Mouse (Mus musculus): ENCODE measurements at regions not wholly inside any gene's neighbourhood (a gene's known extent, or its start where the extent isn't known, plus 50 kb on each side); places are given as distances from the start of the nearest gene placed in this dataset.
A peak's percentile ranks its signal among the peaks of the same experiment; 100 is the strongest.

GRCm38 (mm10) chr9:14081138-14081537, 193.7 kb upstream of the Sesn3 start:
- 32% methylated on average over 4 of the region's 4 CpGs for WGBS

GRCm38 (mm10) chr9:14086201-14086600, 188.7 kb upstream of the Sesn3 start:
- H3K4me3 ChIP-seq: no peak overlapping the region
- no peaks in the 10 kb centered on the region for H3K79me2 ChIP-seq (replicated peaks; ENCODE audit: control insufficient read depth, insufficient read depth, low read length)
- H3K36me3 ChIP-seq (ENCODE audit: control insufficient read depth, insufficient read depth, low read length): no peaks in the 10 kb centered on the region
- H3K4me1 ChIP-seq (ENCODE audit: control insufficient read depth, insufficient read depth, low read length): peaks cover 4% of the 10 kb centered on the region
- 49% methylated on average over 2 of the region's 2 CpGs for WGBS
- no peaks in the 10 kb centered on the region for H3K27me3 ChIP-seq (ENCODE audit: control insufficient read depth, insufficient read depth, low read length)
- intact Hi-C loops (cut with DNase I): no loop called here
- TF ChIP-seq POLR2A (IDR thresholded peaks at IDR 0.05; ENCODE audit: insufficient read depth, low read depth, low read length) (no peak), CTCF (IDR thresholded peaks at IDR 0.05) (no peak), EP300 (IDR thresholded peaks at IDR 0.05; ENCODE audit: insufficient read depth, low read depth, low read length) (no peak)
- H3K9ac ChIP-seq (ENCODE audit: low read depth, low read length): no peak overlapping the region
- DNase-seq: no peak
- H3K27ac ChIP-seq: no peak overlapping the region

More at GRCm38 (mm10) chr9:14081138-14081537, 193.7 kb upstream of the Sesn3 start:
- Histone ChIP-seq H3K4me1 (ENCODE audit: control insufficient read depth, insufficient read depth, low read length) (no peaks in the 10 kb centered on the region), H3K27ac (no peak overlapping the region), H3K4me3 (no peak overlapping the region), H3K36me3 (ENCODE audit: control insufficient read depth, insufficient read depth, low read length) (no peaks in the 10 kb centered on the region), H3K9ac (ENCODE audit: low read depth, low read length) (no peak overlapping the region), H3K27me3 (ENCODE audit: control insufficient read depth, insufficient read depth, low read length) (no peaks in the 10 kb centered on the region), H3K79me2 (replicated peaks; ENCODE audit: control insufficient read depth, insufficient read depth, low read length) (no peaks in the 10 kb centered on the region)
- intact Hi-C loops (cut with DNase I): no loop called here
- TF ChIP-seq CTCF (IDR thresholded peaks at IDR 0.05) (no peak), POLR2A (IDR thresholded peaks at IDR 0.05; ENCODE audit: insufficient read depth, low read depth, low read length) (no peak), EP300 (IDR thresholded peaks at IDR 0.05; ENCODE audit: insufficient read depth, low read depth, low read length) (no peak)
- DNase-seq: no peak

GRCm38 (mm10) chr9:14086611-14087010, 188.3 kb upstream of the Sesn3 start:
- no peak overlapping the region for H3K4me3 ChIP-seq
- 81% methylated on average over 3 of the region's 3 CpGs for WGBS
- H3K4me1 ChIP-seq (ENCODE audit: control insufficient read depth, insufficient read depth, low read length): peaks cover 4% of the 10 kb centered on the region
- H3K27ac ChIP-seq: no peak overlapping the region
- no peaks in the 10 kb centered on the region for H3K27me3 ChIP-seq (ENCODE audit: control insufficient read depth, insufficient read depth, low read length)
- intact Hi-C loops (cut with DNase I): no loop called here
- H3K9ac ChIP-seq (ENCODE audit: low read depth, low read length): no peak overlapping the region
- H3K36me3 ChIP-seq (ENCODE audit: control insufficient read depth, insufficient read depth, low read length): no peaks in the 10 kb centered on the region
- DNase-seq: no peak
- H3K79me2 ChIP-seq (replicated peaks; ENCODE audit: control insufficient read depth, insufficient read depth, low read length): no peaks in the 10 kb centered on the region
- no peak for TF ChIP-seq EP300 (IDR thresholded peaks at IDR 0.05; ENCODE audit: insufficient read depth, low read depth, low read length)
- TF ChIP-seq POLR2A (IDR thresholded peaks at IDR 0.05; ENCODE audit: insufficient read depth, low read depth, low read length): no peak
- no peak for TF ChIP-seq CTCF (IDR thresholded peaks at IDR 0.05)

GRCm38 (mm10) chr9:14087874-14088273, 187.0 kb upstream of the Sesn3 start:
- no peak overlapping the region for H3K4me3 ChIP-seq
- H3K36me3 ChIP-seq (ENCODE audit: control insufficient read depth, insufficient read depth, low read length): no peaks in the 10 kb centered on the region
- no peak for TF ChIP-seq CTCF (IDR thresholded peaks at IDR 0.05)
- H3K9ac ChIP-seq (ENCODE audit: low read depth, low read length): no peak overlapping the region
- no peaks in the 10 kb centered on the region for H3K79me2 ChIP-seq (replicated peaks; ENCODE audit: control insufficient read depth, insufficient read depth, low read length)
- WGBS: 67% methylated on average over 4 of the region's 4 CpGs
- peak in 1 of 2 experiments; percentile 13 for DNase-seq
- no peak overlapping the region for H3K27ac ChIP-seq
- intact Hi-C loops (cut with DNase I): loop anchor here (1.0 kb wide), 1 partner anchor 20 kb away; no protein-coding TSS in a partner anchor
- H3K4me1 ChIP-seq (ENCODE audit: control insufficient read depth, insufficient read depth, low read length): peaks cover 4% of the 10 kb centered on the region
- H3K27me3 ChIP-seq (ENCODE audit: control insufficient read depth, insufficient read depth, low read length): no peaks in the 10 kb centered on the region

- Histone ChIP-seq H3K9ac (ENCODE audit: low read depth, low read length) (0 out of 2 replicates have a peak overlapping the region, but pooled peaks have one; percentile 11), H3K27me3 (ENCODE audit: control insufficient read depth, insufficient read depth, low read length) (peaks cover 2% of the 10 kb centered on the region; the same call in 1 of the 2 replicates), H3K4me3 (no peak overlapping the region), H3K36me3 (ENCODE audit: control insufficient read depth, insufficient read depth, low read length) (no peaks in the 10 kb centered on the region), H3K4me1 (ENCODE audit: control insufficient read depth, insufficient read depth, low read length) (peaks cover 6% of the 10 kb centered on the region), H3K27ac (peak overlapping the region; percentile 31; the same call in 1 of the 2 replicates), H3K79me2 (replicated peaks; ENCODE audit: control insufficient read depth, insufficient read depth, low read length) (no peaks in the 10 kb centered on the region)
- TF ChIP-seq EP300 (IDR thresholded peaks at IDR 0.05; ENCODE audit: insufficient read depth, low read depth, low read length) (no peak), POLR2A (IDR thresholded peaks at IDR 0.05; ENCODE audit: insufficient read depth, low read depth, low read length) (no peak), CTCF (IDR thresholded peaks at IDR 0.05) (no peak)
- 46% methylated on average over 8 of the region's 8 CpGs for WGBS
- peak; percentile 55 to 79 for DNase-seq
- intact Hi-C loops (cut with DNase I): no loop called here
These were observed 185.0 kb upstream of the Sesn3 start for GRCm38 (mm10) chr9:14089791-14090256.

- no peak for DNase-seq
- WGBS: 86% methylated on average over 2 of the region's 2 CpGs
- peaks cover 2% of the 10 kb centered on the region; the same call in 1 of the 2 replicates for H3K27me3 ChIP-seq (ENCODE audit: control insufficient read depth, insufficient read depth, low read length)
- no peak overlapping the region for H3K9ac ChIP-seq (ENCODE audit: low read depth, low read length)
- intact Hi-C loops (cut with DNase I): no loop called here
- no peaks in the 10 kb centered on the region for H3K36me3 ChIP-seq (ENCODE audit: control insufficient read depth, insufficient read depth, low read length)
- TF ChIP-seq POLR2A (IDR thresholded peaks at IDR 0.05; ENCODE audit: insufficient read depth, low read depth, low read length): no peak
- TF ChIP-seq CTCF (IDR thresholded peaks at IDR 0.05): no peak
- TF ChIP-seq EP300 (IDR thresholded peaks at IDR 0.05; ENCODE audit: insufficient read depth, low read depth, low read length): no peak
- peaks cover 6% of the 10 kb centered on the region for H3K4me1 ChIP-seq (ENCODE audit: control insufficient read depth, insufficient read depth, low read length)
- no peaks in the 10 kb centered on the region for H3K79me2 ChIP-seq (replicated peaks; ENCODE audit: control insufficient read depth, insufficient read depth, low read length)
- peak overlapping the region; percentile 23; the same call in 1 of the 2 replicates for H3K27ac ChIP-seq
- H3K4me3 ChIP-seq: no peak overlapping the region
These were observed 184.4 kb upstream of the Sesn3 start for GRCm38 (mm10) chr9:14090454-14090853.

Measured in heart, adult 2 months (tissue).